Mouse (Mus musculus) CD4-positive naive resting alpha-beta T cell, adult 57 days (primary cell): ENCODE measurements around the gene Saxo2. TPM values are rescaled to one million over a fixed set of nuclear protein-coding genes. Genes with fewer than 3 reads are reported as not detected.

Source experiments
- total RNA-seq: library from RNA; stranded (reverse); gene quantifications from one replicate; pipeline ENCODE4 v1.2.4, GENCODE M21; 2023

The Saxo2 gene
- not detected for total RNA-seq

GRCm38 (mm10) chr7:82648353-82649080 lies at the start of gene Saxo2, which contains the start of gene Efl1:
Gene Saxo2, minus strand, starts transcription at chr7:82648528.
Gene Efl1, plus strand, starts transcription at chr7:82648614.

Other genes starting within 250 kb of the Saxo2 start
- gene Efl1, start 86 bp upstream of the Saxo2 start, total RNA-seq, result 36.3 TPM
- gene Mex3b, start 218.8 kb upstream of the Saxo2 start, total RNA-seq, result 28.6 TPM